Mouse (Mus musculus) heart, postnatal 36 days (tissue): ENCODE measurements around the gene Tlr12. TPM values are rescaled to one million over a fixed set of nuclear protein-coding genes. Genes with fewer than 3 reads are reported as not detected.
"Not testable (repeated sequence)": the region's sequence is repeated elsewhere in the genome, so short reads cannot be mapped to it uniquely, and the experiment has no call there.

ENCODE experiments used
- DNase-seq, 2 experiments: peaks; one replicate each; pipeline ENCODE4 v3.0.0; 2021 to 2022
- intact Hi-C: fragments of 180-260 bp; cut with DNase I; formaldehyde crosslinking; loops from one replicate; pipeline ENCODE4 v1.15.1; 2025
- total RNA-seq, 2 experiments: library from RNA; stranded (reverse); gene quantifications; 2 replicates each; pipeline ENCODE4 v1.2.3; 2021

The Tlr12 gene
- total RNA-seq, 2 experiments from 2014 or later = 0.11 to 0.56 TPM

- no peak for DNase-seq
- intact Hi-C loops = no loop called here
These were observed 2.7 kb upstream of the Tlr12 start for GRCm38 (mm10) chr4:128621109-128621508.

DNA sequence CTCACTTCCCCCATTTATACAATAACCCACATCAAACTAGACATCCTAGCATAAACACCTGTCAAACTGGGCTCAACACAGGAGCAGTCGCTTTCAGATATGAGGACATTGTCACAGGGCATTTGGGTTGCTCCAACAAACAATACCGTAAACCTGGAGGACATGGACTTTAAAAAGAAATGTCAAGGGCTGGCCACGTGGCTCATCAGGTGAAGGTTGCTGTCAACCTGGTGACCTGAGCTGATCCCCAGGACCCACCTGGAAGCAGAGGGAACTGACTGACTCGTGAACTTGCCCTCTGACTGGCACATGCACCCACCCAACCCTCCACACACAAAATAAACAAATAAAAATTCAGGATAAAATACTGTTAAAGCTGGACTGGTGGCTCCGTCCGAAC is 2.2 kb upstream of the Tlr12 start:
- DNase-seq = no peak
- intact Hi-C loops = no loop called here

GRCm38 (mm10) chr4:128618963-128619362 is 544 bp upstream of the Tlr12 start:
- no peak for DNase-seq
- intact Hi-C loops = loop anchor here (10.0 kb wide), 1 partner anchor 466 kb away; no protein-coding TSS in a partner anchor

DNA sequence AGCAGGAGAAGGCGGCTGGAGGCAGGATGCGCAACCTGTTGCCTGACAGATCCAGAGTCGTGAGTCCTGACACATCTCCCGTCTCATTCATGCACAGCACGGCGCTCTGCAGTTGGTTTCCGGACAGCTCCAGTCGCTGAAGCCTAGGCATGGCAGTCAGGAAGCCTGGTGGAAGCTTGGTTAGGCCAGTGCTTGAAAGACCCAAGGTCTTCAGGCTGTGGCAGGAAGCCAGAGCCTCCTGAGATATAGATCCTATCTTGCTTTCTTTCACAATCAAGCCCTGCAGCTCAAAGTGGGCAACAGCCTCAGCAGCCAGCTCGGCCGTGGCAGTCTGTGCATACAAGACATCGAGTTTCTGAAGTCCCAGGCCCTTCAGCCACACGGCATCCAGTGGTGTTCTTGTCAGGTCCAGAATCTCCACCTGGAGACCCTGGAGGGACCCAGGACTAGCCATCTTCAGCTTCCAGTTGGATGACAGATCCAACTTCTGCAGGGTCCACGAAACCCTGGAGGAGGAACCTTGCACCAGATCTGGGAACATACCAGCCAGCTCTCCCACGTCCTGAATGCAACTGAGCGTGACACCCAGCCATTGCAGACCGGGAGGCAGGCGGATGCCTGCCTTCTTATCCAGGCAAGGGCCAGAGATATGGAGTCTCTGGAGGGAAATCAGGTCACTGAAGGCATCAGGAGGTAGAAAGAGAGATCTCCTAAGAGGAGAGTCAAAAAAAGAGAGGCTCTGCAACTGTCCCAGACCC is 877 bp downstream of the Tlr12 start:
- intact Hi-C loops = loop anchor here (2.0 to 10.0 kb wide), 2 partner anchors 89 to 467 kb away; no protein-coding TSS in a partner anchor
- no peak for DNase-seq

GRCm38 (mm10) chr4:128615761-128616160 is 2.7 kb downstream of the Tlr12 start:
- DNase-seq = no peak
- intact Hi-C loops = loop anchor here (2.0 to 10.0 kb wide), 2 partner anchors 91 to 469 kb away; no protein-coding TSS in a partner anchor

- peak; percentile 28 to 29 for DNase-seq
- intact Hi-C loops = loop anchor here (1.0 to 10.0 kb wide), 3 partner anchors 163 to 471 kb away; no protein-coding TSS in a partner anchor
These were observed 5.1 kb downstream of the Tlr12 start for GRCm38 (mm10) chr4:128613326-128613725.

- intact Hi-C loops = loop anchor here (2.0 to 10.0 kb wide), 2 partner anchors 165 to 473 kb away; no protein-coding TSS in a partner anchor
- not testable (repeated sequence) for DNase-seq
These were observed 6.7 kb downstream of the Tlr12 start for GRCm38 (mm10) chr4:128611726-128612125.

- intact Hi-C loops = loop anchor here (10.0 kb wide), 1 partner anchor 474 kb away; no protein-coding TSS in a partner anchor
- DNase-seq = peak in 1 of 2 experiments; percentile 7
These were observed 7.7 kb downstream of the Tlr12 start for GRCm38 (mm10) chr4:128610706-128611105.

DNA sequence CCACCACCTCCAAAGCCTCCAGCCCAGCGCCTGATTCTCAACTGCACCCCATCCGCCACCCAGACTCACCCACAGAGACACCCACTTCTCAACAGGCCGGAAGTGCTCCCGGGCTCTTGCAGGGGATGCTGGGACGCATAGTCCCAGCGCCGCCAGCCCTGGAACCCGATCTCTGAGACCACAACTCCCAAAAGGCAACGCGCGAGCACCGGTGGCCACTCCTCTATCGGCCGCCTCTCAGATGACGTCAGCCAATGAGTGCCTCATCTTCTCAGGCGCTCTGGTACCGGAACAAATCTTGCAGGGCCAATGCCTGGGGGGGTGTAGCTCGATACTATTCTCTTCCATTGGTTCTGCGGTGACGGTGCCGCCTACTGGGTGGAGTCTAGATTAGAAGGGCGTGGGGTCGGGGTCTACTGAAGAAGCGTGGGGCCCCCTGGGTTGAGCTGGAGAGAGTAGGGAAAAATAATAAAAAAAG is 8.5 kb downstream of the Tlr12 start, which contains the start of gene Zscan20:
Gene Zscan20, minus strand, starts transcription at position 174 of the 478 bp plus-strand sequence.
- intact Hi-C loops = loop anchor here (10.0 kb wide), 1 partner anchor 475 kb away; no protein-coding TSS in a partner anchor
- peak; percentile 88 to 90 for DNase-seq

DNA sequence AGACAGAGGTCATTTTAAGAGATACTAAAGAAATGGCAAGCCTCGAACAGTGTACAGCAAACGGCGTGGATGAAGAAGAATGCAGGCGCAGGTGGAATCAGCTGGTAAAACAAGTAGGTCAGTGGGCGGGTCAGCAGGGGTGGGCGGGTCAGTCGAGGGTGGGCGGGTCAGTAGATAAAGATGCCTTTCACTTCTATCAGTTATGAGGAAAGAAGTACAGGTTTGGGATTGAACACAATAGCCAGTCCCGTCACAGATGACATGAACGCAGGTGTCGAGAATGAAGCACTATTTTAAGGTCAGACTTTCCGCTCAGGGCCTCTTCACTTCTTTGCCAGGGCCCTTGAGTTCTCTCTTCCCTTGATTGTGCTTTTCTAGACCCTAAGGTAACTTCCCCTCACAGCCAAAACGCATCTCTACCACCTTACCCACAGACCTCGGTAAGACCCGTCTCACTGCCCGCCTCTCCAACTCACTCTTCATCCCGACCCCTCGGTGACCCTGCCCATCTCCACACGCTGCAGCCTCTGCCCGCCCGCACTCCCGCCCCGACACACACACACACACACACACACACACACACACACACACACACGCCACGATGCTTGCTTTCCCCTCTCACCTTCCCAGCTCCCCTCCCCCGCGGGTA is 9.0 kb downstream of the Tlr12 start:
- intact Hi-C loops = no loop called here
- no peak for DNase-seq

DNA sequence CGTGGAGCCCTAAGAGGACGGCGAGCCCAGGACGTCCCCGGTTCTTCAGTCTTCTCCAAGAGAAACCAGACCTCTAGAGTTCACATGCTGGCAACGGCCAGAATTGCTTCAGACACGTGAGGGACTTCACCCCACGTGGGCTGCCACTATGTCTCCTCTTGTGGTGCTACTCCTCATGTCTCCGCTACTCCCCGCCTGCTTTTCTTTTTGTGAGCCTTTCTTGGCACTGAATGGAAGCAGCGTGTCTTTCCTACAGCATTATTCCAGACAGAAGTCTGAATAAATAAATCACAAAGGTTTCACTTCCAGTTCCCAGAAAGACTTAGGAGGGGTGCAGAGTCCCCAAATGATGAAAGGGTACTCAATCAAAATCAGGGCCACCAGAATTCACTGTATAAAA is 10.8 kb downstream of the Tlr12 start:
- intact Hi-C loops = no loop called here
- no peak for DNase-seq

DNA sequence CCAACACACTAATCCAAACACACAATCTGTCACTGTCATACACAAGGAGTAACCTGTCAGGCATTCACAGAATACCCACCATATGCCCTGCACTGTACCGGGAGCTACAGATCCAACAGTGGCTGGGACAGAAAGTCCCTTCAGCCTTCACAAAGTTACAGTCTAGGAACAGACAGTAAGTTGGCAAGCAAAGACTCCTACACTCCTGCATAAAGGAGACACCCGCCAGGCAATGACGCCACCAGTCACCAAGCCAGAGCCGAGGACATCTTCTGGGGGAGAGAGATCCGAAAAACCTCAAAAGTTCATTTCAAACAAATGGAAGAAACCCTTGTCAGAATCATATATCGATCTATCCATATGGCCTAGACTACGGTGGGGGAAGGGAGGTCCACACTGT is 11.8 kb downstream of the Tlr12 start:
- DNase-seq = no peak
- intact Hi-C loops = no loop called here

DNA sequence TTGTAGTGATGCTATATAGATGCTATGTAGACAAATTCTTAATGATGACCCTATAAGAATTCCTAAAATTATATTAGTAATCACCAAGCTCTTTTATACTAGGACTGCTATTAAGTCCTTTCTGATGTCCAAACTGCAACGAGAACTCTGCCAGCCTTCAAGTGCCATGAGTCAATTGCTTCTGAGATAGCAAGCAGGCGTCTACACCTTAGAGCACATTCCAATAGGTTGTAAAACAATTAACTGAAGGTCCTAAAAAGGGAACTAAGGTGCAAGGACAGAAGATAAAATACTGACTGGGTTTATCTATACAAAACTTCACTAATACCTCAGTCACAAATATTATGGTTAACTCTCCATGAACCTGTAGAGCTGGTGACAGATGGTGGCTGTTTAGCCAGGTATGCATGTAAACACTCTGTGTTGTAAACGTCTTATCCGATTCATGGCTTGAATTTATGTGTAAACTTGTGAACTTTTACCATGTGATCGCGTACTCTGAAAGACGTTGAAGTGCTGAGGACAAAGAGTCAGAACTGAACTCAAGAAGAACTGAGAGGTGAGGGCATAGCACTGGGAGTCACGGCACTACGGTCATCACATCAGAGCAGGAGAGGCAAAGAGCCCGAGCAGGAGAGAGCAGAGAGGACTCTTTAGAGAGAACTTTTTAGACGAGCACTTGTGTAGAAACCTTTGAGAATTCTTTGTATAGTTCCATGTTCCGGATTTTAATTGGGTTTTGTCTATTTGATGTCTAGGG is 20.4 kb downstream of the Tlr12 start:
- intact Hi-C loops = no loop called here
- no peak for DNase-seq

DNA sequence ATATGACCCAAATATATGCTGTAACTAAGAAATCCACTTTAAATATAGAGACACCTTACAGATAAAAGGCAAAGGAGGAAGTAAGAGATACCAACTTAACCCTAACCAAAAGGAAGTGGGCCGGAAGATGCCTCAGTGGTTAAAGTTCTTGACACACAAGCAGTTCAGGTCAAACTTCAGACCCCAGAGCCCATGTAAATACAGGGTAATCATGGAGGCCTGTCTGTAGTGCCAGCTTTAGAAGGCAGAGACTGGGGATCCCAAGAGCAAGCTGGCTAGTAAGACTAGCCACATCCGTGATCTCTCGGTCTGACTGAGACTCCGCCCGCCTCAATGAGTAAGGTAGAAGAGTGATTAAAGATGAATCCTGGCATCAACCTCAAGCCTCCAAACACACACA is 24.4 kb downstream of the Tlr12 start:
- intact Hi-C loops = no loop called here

DNA sequence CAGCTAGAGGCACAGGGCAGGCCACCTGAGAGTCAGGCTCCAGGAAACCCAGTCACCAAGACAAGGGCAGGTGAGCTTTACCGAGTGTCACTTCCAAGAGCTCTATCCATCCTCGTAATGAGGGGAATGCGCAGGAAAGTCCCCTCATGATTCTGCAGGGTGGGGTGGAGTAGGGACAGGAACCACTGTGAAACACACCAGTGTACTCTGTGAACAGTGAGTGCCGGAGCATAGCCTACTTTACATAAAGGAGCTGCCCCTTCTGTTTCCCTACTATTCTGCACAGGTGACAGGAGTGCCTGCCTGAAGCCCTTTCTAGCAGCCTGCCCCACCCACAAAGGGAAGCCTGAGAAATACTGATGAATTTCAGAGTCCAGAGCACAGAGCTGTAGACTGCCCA is 25.1 kb downstream of the Tlr12 start:
- intact Hi-C loops = no loop called here
- no peak for DNase-seq

More for the DNA sequence above, 24.4 kb downstream of the Tlr12 start:
- DNase-seq = no peak

DNA sequence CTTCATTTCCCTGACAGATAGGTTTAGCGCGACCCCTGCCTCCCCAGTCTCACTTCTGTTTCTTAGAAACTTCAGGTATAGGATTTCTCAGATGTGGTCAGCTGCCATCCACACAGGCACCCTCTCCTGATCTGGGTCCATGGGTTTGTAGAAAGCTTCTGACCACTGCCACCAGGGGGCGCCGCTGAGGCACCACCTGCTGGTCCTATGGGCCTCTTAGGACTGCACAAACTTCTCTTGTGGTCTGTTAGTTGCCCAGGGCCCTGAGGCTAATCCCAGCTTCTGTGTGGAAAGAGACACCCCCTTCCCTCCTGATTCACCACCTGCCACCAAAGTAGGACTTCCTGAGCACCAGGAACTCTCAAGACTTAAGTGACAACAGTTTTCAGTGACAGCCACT is 39.2 kb downstream of the Tlr12 start:
- intact Hi-C loops = no loop called here
- peak; percentile 3 to 16 for DNase-seq

DNA sequence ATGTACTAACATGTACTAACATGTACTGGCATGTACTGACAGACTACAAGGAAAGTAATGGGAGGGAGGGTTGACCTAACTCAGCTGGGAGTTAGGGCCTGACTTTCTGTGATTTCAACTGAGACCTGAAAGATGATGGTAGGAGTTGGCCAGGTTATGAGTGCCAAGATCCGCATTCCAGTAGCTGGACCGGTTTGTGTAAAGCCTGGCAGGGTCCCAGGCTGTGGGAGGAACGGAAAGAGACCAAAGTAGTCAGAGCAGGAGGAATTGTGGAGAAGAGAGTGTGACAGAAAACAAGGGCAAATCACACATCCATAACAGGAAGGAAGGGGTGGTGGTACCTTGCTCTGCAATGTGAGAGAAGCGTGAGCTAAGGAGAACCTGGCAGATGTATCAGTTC is 42.6 kb downstream of the Tlr12 start:
- no peak for DNase-seq
- intact Hi-C loops = no loop called here
